Mouse (Mus musculus) layer of hippocampus, postnatal 25 days (tissue): ENCODE data around the gene Caly. TPM values are rescaled to one million over a fixed set of nuclear protein-coding genes. Genes with fewer than 3 reads are reported as not detected.

Source experiments
- DNase-seq, 2 experiments: peaks; one replicate each; pipeline ENCODE4 v3.0.0; 2022; ENCODE audit warnings: mixed read lengths in 2 of 2, low spot score in 1 of 2; ENCODE audit errors: extremely low spot score in 1 of 2
- total RNA-seq, 2 experiments: library from RNA; stranded (reverse); gene quantifications; 2 replicates each; pipeline ENCODE4 v1.2.3; 2021

Gene Caly
- total RNA-seq, 2 experiments from 2014 or later: 235 to 258 TPM

- DNase-seq: no peak
Observed at GRCm38 (mm10) chr7:140092924-140093528, 10.7 kb upstream of the Caly start, which contains the start of gene Prap1. Gene Prap1, plus strand, starts transcription at chr7:140093395.

GRCm38 (mm10) chr7:140090601-140091000 lies 8.3 kb upstream of the Caly start:
- DNase-seq: no peak

GRCm38 (mm10) chr7:140081408-140082241 lies 723 bp downstream of the Caly start:
- peak in 1 of 2 experiments; percentile 33 for DNase-seq

- DNase-seq: peak; percentile 77 to 84
Observed at GRCm38 (mm10) chr7:140080503-140081156, 1.7 kb downstream of the Caly start.

GRCm38 (mm10) chr7:140078711-140079110 lies 3.6 kb downstream of the Caly start:
- DNase-seq: peak; percentile 61 to 77

- no peak for DNase-seq
Observed at GRCm38 (mm10) chr7:140077698-140078097, 4.7 kb downstream of the Caly start.

- DNase-seq: no peak
Observed at GRCm38 (mm10) chr7:140070042-140070711, 12.2 kb downstream of the Caly start.

- no peak for DNase-seq
Observed at GRCm38 (mm10) chr7:140067397-140067796, 15.0 kb downstream of the Caly start.

GRCm38 (mm10) chr7:140063092-140063491 lies 19.3 kb downstream of the Caly start:
- DNase-seq: peak in 1 of 2 experiments; percentile 89

GRCm38 (mm10) chr7:140062307-140062706 lies 20.0 kb downstream of the Caly start:
- peak in 1 of 2 experiments; percentile 48 for DNase-seq

GRCm38 (mm10) chr7:140061832-140062130 lies 20.6 kb downstream of the Caly start:
- DNase-seq: no peak

GRCm38 (mm10) chr7:140060936-140061831 lies 21.2 kb downstream of the Caly start:
- DNase-seq: no peak

GRCm38 (mm10) chr7:140059601-140060000 lies 22.7 kb downstream of the Caly start:
- DNase-seq: no peak

- no peak for DNase-seq
Observed at GRCm38 (mm10) chr7:140058528-140058927, 23.8 kb downstream of the Caly start.

GRCm38 (mm10) chr7:140057413-140058407 lies 24.6 kb downstream of the Caly start:
- no peak for DNase-seq

- DNase-seq: no peak
Observed at GRCm38 (mm10) chr7:140054124-140054523, 28.2 kb downstream of the Caly start.

- no peak for DNase-seq
Observed at GRCm38 (mm10) chr7:140049115-140049689, 33.1 kb downstream of the Caly start.
